Mouse (Mus musculus): ENCODE results near the gene H2al1c. TPM values are rescaled to one million over a fixed set of nuclear protein-coding genes. Genes with fewer than 3 reads are reported as not detected.
"Not testable (repeated sequence)": the region's sequence is repeated elsewhere in the genome, so short reads cannot be mapped to it uniquely, and the experiment has no call there.

Gene H2al1c
- not detected in 2 replicates for polyA plus RNA-seq (2016; fragmentation: Nextera tagmentation; extraction: Ambion mirVana)

DNA sequence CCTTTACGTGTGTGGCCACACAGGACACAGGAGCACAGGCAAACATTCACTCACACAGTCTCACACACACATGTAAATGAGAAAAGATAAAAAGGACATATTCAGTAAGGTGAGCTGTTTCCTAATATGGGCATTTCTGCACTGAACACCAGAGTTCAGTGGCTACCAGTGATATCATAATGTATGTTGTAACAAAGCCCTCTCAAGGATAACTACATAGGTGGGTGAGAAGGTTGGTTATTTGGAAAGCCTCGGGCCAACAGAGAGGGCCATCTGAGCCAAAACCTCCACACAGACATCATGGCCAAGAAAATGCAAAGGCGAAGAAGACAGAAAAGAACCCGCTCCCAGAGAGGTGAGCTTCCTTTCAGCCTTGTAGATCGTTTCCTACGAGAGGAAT, at the start of gene H2al1c:
Gene H2al1c, plus strand, starts transcription at position 301 of the 400 bp plus-strand sequence.
- not testable (repeated sequence) for H3K4me3 ChIP-seq; DNase-seq (ENCODE audit: low spot score); H3K36me3 ChIP-seq; H3K4me1 ChIP-seq; H3K27me3 ChIP-seq (ENCODE audit: insufficient read depth, poor library complexity, severe bottlenecking); H3K27ac ChIP-seq; H3K9me3 ChIP-seq
- WGBS, result 83% methylated on average over 2 of the region's 6 CpGs

DNA sequence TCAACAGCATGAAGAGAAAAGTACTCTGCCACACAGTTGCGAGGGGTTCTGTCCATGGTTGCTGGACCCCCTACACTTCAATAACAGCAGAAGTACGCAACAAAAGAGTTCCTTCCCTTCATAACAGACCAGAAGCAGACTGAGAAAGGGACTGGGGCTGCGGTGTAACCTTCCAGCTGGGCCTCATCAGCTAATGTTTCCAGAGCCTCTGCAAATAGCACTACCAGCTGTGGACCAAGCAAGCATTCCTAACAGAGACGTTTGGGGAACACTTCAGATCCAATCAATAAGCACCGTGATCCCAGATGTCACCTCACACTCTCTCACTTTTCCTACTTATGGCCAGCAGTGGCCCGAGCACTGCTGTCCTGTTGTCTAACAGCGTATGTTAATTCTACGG, 40.5 kb upstream of the H2al1c start:
- DNase-seq (ENCODE audit: low spot score), result no peak
- H3K27me3 ChIP-seq (ENCODE audit: insufficient read depth, poor library complexity, severe bottlenecking), result peaks cover 20% of the 10 kb centered on the region; the same call in 1 of the 2 replicates
- WGBS, result 73% methylated on average over 8 of the region's 8 CpGs

DNA sequence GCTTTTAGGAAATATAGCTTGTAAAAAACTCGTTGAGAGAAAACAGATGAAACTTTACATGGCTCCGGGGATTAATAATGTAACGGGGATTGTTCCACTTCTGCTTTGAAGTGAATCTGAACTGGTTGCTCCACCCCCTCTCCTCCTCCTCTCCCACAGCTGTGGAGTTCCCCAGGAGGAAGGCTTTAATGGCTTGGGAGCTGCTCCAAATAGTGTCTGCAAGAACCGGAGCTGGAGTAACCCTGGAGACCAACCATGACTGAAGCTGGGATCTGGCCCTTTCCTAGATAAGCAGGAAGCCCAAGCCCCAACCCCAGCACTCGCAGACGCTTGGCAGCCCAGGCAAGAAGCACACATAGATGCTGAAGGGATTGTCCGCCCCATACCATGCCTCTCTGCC, 37.7 kb upstream of the H2al1c start:
- H3K4me3 ChIP-seq, result no peak overlapping the region
- H3K36me3 ChIP-seq, result no peaks in the 10 kb centered on the region
- H3K27me3 ChIP-seq (ENCODE audit: insufficient read depth, poor library complexity, severe bottlenecking), result peaks cover 20% of the 10 kb centered on the region; the same call in 1 of the 2 replicates
- no peak overlapping the region for H3K27ac ChIP-seq
- 57% methylated on average over 7 of the region's 7 CpGs for WGBS
- no peaks in the 10 kb centered on the region for H3K4me1 ChIP-seq
- no peak for DNase-seq (ENCODE audit: low spot score)
- H3K9me3 ChIP-seq, result no peaks in the 10 kb centered on the region

More for the DNA sequence above, 40.5 kb upstream of the H2al1c start:
- no peak overlapping the region for H3K27ac ChIP-seq
- no peaks in the 10 kb centered on the region for H3K36me3 ChIP-seq
- H3K4me1 ChIP-seq, result no peaks in the 10 kb centered on the region
- H3K9me3 ChIP-seq, result no peaks in the 10 kb centered on the region
- no peak overlapping the region for H3K4me3 ChIP-seq

DNA sequence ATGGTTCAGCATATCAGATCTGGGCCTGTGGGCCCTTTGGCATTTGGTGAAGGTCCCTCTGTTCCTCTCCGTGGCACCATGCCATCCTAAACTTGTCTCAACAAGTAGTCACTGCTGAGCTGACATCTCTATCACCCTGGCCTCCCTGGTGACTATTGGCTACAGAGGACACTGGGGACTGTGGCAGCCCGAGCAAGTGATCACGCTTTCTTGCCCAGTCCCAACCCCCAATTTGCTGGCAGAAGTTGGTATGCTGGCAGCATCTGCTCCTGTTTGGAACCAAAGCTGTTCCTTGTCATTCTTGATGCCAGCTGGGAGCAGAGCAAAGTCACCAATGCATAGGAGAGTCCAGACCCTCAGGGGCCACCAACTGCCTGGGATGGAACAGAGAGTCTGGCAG, 36.4 kb upstream of the H2al1c start:
- no peak for DNase-seq (ENCODE audit: low spot score)
- H3K4me3 ChIP-seq, result no peak overlapping the region
- no peak overlapping the region for H3K27ac ChIP-seq
- no peaks in the 10 kb centered on the region for H3K36me3 ChIP-seq
- H3K27me3 ChIP-seq (ENCODE audit: insufficient read depth, poor library complexity, severe bottlenecking), result peaks cover 20% of the 10 kb centered on the region; the same call in 1 of the 2 replicates
- no peaks in the 10 kb centered on the region for H3K9me3 ChIP-seq
- H3K4me1 ChIP-seq, result no peaks in the 10 kb centered on the region
- 73% methylated on average over 3 of the region's 3 CpGs for WGBS

DNA sequence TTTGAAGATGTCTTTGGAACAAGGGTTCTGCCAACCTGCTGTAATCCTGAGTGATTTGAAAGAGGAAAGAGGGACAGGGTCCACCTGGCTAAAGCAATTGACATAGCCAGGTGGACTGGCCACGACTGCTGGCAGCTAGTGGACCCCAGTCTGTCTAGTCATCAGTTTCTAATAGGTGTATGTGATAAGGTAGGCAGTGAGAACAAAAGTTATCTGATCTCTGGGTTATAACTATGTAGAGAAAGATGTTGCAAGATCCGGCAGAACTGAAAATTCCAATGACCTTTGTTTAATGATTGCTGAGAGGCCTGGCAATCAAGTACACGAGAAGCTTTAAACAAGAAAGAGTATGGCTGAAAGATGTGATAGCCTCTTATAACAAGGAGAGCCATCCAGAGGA, 32.3 kb upstream of the H2al1c start:
- peaks cover 19% of the 10 kb centered on the region; the same call in 1 of the 2 replicates for H3K27me3 ChIP-seq (ENCODE audit: insufficient read depth, poor library complexity, severe bottlenecking)
- H3K9me3 ChIP-seq, result no peaks in the 10 kb centered on the region
- 76% methylated on average over 3 of the region's 3 CpGs for WGBS
- no peak overlapping the region for H3K27ac ChIP-seq
- no peaks in the 10 kb centered on the region for H3K36me3 ChIP-seq
- no peaks in the 10 kb centered on the region for H3K4me1 ChIP-seq
- no peak overlapping the region for H3K4me3 ChIP-seq
- DNase-seq (ENCODE audit: low spot score), result no peak

DNA sequence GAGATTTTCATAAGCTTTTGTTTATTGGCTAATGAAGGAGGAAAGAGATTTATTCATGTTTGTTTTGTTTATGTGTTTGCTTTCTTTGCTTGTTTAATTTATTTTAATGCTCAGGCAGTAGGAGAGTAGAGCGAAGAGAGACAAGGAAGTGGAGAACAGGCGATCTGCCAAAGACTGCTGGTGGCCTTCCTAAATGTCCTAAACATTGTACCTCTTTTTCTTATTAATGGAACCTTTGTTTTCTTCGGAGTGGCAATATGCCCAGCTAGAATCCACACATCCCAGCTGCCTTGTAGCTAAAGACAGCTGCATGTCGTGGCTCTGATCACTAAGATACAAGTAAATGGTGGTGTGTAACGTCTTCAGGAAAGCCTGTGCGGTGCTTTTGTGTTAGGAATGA, 28.4 kb upstream of the H2al1c start:
- Histone ChIP-seq H3K36me3 (no peaks in the 10 kb centered on the region), H3K27me3 (ENCODE audit: insufficient read depth, poor library complexity, severe bottlenecking) (peaks cover 8% of the 10 kb centered on the region; the same call in 1 of the 2 replicates), H3K4me3 (no peak overlapping the region), H3K27ac (no peak overlapping the region), H3K4me1 (no peaks in the 10 kb centered on the region), H3K9me3 (no peaks in the 10 kb centered on the region)
- WGBS, result 73% methylated on average over 6 of the region's 6 CpGs
- no peak for DNase-seq (ENCODE audit: low spot score)

DNA sequence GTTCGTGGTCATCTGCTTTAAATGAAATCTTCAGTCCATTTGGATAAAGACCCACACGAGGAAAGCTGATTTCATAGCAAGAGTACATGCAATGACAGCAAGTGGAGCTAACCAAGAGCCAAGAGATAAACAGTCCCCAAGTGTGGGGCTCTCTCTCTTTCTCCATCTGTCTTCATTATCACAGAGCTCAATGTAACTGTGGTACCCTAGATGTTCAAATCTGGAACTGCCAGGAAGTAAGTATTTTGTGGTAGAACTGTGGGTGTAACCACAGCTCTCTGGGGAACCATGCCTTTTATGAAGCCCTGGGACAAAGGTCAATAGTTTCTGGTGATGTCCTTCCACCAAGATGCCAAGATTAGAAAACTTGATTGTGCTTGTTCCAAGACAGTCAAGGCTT, 24.7 kb upstream of the H2al1c start:
- WGBS, result 82% methylated on average over 2 of the region's 2 CpGs
- Histone ChIP-seq H3K4me3 (no peak overlapping the region), H3K9me3 (no peaks in the 10 kb centered on the region), H3K27ac (no peak overlapping the region), H3K36me3 (no peaks in the 10 kb centered on the region), H3K27me3 (ENCODE audit: insufficient read depth, poor library complexity, severe bottlenecking) (peaks cover 8% of the 10 kb centered on the region; the same call in 1 of the 2 replicates), H3K4me1 (no peaks in the 10 kb centered on the region)
- no peak for DNase-seq (ENCODE audit: low spot score)

DNA sequence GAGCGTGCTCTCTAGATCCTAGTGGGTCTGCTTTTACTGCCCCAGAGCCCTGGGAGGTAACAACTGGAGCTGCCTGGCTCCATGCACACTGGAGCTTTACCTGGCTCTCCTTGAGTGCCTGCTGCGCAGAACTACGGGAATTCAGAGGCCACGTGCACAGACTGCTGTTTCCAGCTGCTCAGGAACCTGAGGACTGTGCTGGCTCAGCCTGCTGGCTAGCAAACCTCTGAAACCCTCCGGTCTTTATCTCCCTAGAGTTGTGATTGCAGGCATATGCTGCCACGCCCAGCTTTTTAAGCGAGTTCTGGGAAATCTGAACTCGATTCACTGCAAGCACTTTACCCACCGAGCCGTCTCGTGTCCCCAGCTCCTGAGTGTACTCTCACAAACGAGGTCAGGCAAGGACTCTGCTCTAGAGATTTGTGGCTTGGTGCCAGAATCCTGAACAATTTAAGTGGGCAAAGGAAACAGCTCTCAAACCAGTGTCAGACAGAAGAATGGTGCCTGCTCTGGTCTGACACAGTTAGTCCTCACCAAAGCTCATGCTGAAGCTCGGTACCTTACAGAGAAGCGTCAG, 17.1 kb upstream of the H2al1c start:
- 57% methylated on average over 14 of the region's 14 CpGs for WGBS
- Histone ChIP-seq H3K27me3 (ENCODE audit: insufficient read depth, poor library complexity, severe bottlenecking) (peaks cover 16% of the 10 kb centered on the region; the same call in 1 of the 2 replicates), H3K9me3 (no peaks in the 10 kb centered on the region)

DNA sequence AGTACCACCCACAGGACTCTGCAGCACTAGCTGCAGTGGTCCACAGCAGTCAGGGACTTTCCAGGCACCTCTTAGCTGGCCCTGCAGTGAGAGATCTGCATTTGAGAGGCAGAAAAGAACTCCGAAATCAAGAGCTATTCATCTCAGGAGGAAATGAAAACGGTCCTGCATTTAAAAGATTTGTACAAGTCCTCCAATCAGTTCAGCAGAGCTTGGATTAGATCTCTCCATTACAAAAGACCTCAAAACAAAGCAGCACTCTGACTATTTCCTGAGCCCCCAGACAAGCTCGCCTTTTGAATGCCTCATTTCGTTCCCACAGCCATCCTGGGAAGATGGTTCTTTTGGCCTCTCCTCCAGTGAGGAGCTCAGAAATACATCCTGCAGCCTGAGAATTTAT, 16.2 kb upstream of the H2al1c start:
- peaks cover 22% of the 10 kb centered on the region; the same call in 1 of the 2 replicates for H3K27me3 ChIP-seq (ENCODE audit: insufficient read depth, poor library complexity, severe bottlenecking)
- WGBS, result 58% methylated on average over 4 of the region's 4 CpGs

More for the DNA sequence above, 17.1 kb upstream of the H2al1c start:
- no peak overlapping the region for H3K4me3 ChIP-seq
- no peaks in the 10 kb centered on the region for H3K4me1 ChIP-seq
- H3K27ac ChIP-seq, result no peak overlapping the region
- DNase-seq (ENCODE audit: low spot score), result no peak
- H3K36me3 ChIP-seq, result no peaks in the 10 kb centered on the region

DNA sequence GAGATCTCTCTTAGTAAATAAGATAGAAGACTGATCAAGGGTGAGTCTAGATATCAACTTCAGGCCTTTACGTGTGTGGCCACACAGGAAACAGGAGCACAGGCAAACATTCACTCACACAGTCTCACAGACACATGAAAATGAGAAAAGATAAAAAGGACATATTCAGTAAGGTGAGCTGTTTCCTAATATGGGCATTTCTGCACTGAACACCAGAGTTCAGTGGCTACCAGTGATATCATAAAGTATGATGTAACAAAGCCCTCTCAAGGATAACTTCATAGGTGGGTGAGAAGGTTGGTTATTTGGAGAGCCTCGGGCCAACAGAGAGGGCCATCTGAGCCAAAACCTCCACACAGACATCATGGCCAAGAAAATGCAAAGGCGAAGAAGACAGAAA, 6.5 kb upstream of the H2al1c start, which contains the start of gene H2al1a:
Gene H2al1a, plus strand, starts transcription at position 301 of the 400 bp plus-strand sequence.
- DNase-seq (ENCODE audit: low spot score); H3K4me3 ChIP-seq; H3K27ac ChIP-seq; H3K4me1 ChIP-seq; H3K9me3 ChIP-seq; H3K36me3 ChIP-seq; H3K27me3 ChIP-seq (ENCODE audit: insufficient read depth, poor library complexity, severe bottlenecking): not testable (repeated sequence)
- WGBS, result no CpG with 5 or more reads among the region's 3 CpGs

More for the DNA sequence above, 16.2 kb upstream of the H2al1c start:
- H3K36me3 ChIP-seq, result no peaks in the 10 kb centered on the region
- H3K9me3 ChIP-seq, result no peaks in the 10 kb centered on the region
- DNase-seq (ENCODE audit: low spot score), result no peak
- no peak overlapping the region for H3K4me3 ChIP-seq
- H3K27ac ChIP-seq, result no peak overlapping the region
- H3K4me1 ChIP-seq, result no peaks in the 10 kb centered on the region

DNA sequence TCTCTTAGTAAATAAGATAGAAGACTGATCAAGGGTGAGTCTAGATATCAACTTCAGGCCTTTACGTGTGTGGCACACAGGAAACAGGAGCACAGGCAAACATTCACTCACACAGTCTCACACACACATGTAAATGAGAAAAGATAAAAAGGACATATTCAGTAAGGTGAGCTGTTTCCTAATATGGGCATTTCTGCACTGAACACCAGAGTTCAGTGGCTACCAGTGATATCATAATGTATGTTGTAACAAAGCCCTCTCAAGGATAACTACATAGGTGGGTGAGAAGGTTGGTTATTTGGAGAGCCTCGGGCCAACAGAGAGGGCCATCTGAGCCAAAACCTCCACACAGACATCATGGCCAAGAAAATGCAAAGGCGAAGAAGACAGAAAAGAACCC, 3.3 kb upstream of the H2al1c start, which contains the start of gene H2al1b:
Gene H2al1b, plus strand, starts transcription at position 301 of the 400 bp plus-strand sequence.
- not testable (repeated sequence) for H3K36me3 ChIP-seq; H3K27me3 ChIP-seq (ENCODE audit: insufficient read depth, poor library complexity, severe bottlenecking); DNase-seq (ENCODE audit: low spot score); H3K4me1 ChIP-seq; H3K9me3 ChIP-seq; H3K4me3 ChIP-seq; H3K27ac ChIP-seq
- WGBS, result 76% methylated on average over 1 of the region's 3 CpGs

DNA sequence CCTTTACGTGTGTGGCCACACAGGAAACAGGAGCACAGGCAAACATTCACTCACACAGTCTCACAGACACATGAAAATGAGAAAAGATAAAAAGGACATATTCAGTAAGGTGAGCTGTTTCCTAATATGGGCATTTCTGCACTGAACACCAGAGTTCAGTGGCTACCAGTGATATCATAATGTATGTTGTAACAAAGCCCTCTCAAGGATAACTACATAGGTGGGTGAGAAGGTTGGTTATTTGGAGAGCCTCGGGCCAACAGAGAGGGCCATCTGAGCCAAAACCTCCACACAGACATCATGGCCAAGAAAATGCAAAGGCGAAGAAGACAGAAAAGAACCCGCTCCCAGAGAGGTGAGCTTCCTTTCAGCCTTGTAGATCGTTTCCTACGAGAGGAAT, 3.1 kb downstream of the H2al1c start, which contains the start of gene H2al1d:
Gene H2al1d, plus strand, starts transcription at position 301 of the 400 bp plus-strand sequence.
- WGBS, result no CpG with 5 or more reads among the region's 6 CpGs
- DNase-seq (ENCODE audit: low spot score); H3K36me3 ChIP-seq; H3K4me1 ChIP-seq; H3K27ac ChIP-seq; H3K9me3 ChIP-seq; H3K27me3 ChIP-seq (ENCODE audit: insufficient read depth, poor library complexity, severe bottlenecking); H3K4me3 ChIP-seq: not testable (repeated sequence)

DNA sequence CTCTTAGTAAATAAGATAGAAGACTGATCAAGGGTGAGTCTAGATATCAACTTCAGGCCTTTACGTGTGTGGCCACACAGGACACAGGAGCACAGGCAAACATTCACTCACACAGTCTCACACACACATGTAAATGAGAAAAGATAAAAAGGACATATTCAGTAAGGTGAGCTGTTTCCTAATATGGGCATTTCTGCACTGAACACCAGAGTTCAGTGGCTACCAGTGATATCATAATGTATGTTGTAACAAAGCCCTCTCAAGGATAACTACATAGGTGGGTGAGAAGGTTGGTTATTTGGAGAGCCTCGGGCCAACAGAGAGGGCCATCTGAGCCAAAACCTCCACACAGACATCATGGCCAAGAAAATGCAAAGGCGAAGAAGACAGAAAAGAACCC, 6.2 kb downstream of the H2al1c start, which contains the start of gene H2al1e:
Gene H2al1e, plus strand, starts transcription at position 301 of the 400 bp plus-strand sequence.
- not testable (repeated sequence) for H3K27me3 ChIP-seq (ENCODE audit: insufficient read depth, poor library complexity, severe bottlenecking); DNase-seq (ENCODE audit: low spot score); H3K36me3 ChIP-seq; H3K4me1 ChIP-seq; H3K9me3 ChIP-seq; H3K27ac ChIP-seq; H3K4me3 ChIP-seq
- WGBS, result no CpG with 5 or more reads among the region's 3 CpGs

Data from heart, embryonic 10.5 days (tissue).